Mouse (Mus musculus) c-Kit-positive CD71-positive TER-119-negative erythroid progenitor cells, embryonic 14.5 days (primary cell): ENCODE measurements around the gene Cdk5.
"Not testable (repeated sequence)": the region's sequence is repeated elsewhere in the genome, so short reads cannot be mapped to it uniquely, and the experiment has no call there.

Source experiments
- DNase-seq: peaks from one replicate; pipeline ENCODE4 v3.0.0-alpha.2; 2013; ENCODE audit warnings: low read depth

Cdk5 gene

DNA sequence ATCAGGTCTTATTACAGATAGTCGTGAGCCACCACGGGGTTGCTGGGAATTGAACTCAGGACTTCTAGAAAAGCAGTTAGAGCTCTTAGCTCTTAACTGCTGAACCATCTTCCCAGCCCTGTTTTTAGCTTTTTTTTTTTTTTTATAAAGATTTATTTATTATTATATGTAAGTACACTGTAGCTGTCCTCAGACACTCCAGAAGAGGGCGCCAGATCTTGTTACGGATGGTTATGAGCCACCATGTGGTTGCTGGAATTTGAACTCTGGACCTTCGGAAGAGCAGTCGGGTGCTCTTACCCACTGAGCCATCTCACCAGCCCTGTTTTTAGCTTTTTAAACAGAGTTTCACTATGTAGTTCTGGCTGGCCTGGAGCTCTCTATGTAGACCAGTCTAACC lies 27.1 kb downstream of the Cdk5 start:
- not testable (repeated sequence) for DNase-seq

DNA sequence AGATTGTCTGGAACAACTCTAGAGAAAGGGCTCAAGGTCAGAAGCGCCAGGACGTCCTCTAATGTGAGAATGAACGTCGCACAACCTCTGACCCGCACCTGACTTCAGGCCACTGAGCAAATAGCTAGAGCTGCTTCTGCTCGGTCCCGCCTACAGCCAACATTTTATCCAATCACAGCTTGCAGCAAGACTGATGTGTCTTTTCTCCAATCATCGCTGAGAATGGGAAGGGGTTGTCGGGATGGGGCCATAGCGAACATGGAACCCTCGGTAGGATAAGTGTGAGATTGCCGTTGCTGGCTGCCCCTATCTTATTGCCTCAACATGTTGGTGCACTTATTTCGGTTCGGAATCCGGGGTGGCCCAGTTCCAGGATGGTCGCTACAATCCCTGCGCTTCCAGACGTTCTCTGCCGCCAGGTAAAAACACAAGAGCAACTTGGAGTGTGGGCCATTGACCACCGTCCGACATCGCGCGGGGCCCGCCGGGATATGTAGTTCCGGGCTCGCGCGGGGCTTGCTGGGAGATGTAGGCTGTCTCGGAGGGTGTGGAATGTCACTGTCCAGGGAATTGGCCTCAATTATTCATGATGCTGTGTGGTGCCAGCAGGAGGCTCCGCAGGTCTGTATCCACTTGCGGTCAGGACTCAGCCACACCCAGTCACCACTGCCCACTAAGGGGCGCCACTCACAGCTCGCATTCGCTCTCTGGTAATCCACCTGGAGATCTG lies 29.0 kb downstream of the Cdk5 start:
- DNase-seq, result peak; percentile 95

DNA sequence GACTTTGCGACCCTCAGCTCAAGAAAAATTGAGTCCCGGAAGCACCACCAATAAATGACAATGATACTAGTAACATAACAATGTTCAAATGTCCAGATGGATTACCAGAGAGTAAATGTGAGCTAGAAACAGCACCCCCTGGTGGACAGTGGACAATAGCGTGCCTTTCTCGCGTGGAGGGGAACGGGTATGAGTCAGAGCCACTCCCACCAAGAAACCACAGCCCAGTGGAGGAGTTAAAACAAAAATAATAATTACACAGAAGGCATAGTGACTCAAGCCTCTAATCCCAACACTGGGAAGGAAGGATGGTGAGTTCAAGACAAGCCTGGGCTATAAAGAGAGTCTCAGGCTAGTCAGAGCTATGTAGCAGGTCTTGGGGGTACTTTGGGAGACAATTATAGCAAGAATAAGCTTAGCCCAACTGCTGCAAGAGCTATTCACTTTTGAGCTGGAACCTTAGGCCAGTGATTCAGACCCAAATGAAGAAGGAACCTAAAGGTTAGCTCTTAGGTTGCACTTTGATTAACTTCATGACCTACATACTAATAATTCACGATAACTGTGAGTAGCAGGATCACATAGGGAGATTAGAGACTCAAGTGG lies 29.8 kb downstream of the Cdk5 start, which contains the start of gene Abcb8:
Gene Abcb8, plus strand, starts transcription at position 272 of the 606 bp plus-strand sequence.
- peak; percentile 85 for DNase-seq

DNA sequence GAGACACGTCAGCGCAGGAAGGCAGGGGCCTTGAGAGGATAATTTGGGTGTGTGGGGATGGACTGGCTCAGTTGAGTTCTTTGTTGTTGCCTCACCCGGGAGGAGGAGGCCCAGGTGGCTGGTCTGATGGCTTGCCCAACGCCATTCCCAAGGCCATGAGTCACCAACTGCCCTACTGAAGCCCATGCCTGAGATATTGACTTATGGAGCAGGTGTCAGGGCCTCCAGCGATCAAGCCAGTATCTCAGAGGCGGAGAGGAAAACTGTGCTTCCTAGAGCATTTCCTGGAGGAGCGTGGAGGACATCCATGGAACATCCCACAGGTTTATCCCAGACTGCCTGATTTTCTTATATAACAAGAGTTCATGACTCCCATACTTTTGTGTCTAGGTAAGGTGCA lies 30.6 kb downstream of the Cdk5 start:
- DNase-seq, result no peak

DNA sequence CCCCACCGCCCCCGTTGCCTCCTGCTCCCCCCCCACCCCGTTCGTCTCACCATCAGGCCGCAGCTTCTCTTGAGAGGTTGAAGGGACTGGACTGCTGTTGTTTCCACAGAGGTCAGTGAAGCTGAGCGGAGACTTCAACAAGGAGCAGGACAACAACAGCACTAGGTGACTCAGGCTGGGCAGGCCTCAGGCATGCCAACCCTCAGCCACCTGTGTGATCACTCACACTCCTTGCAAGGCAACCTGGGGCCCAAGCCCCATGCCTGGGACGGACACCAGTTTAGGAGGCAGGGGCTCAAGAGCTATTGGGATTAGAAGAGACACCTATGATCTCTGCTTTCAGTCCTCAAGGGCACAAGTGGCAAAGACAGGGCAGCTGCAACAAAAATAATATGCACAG lies 31.5 kb downstream of the Cdk5 start, which contains the start of gene Atg9b:
Gene Atg9b, minus strand, starts transcription at position 280 of the 400 bp plus-strand sequence.
- no peak for DNase-seq

DNA sequence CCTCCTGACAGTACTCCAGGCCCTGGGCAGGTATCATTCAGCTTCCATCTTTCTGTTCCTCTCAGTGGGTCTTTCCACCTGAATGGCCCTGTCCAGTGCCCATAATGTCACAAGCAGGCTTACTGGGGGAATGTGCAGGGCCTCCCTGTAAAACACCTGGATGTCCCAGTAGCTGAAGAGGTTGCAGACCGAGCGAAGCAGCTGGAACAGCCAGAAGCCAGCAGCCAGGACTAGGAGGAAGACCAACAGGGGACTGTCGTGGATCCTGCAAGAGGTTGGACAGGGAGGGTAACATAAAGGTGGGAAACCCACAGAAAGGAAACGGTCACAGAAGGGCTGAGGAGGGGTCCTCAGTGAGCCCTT lies 33.7 kb downstream of the Cdk5 start:
- DNase-seq, result no peak

DNA sequence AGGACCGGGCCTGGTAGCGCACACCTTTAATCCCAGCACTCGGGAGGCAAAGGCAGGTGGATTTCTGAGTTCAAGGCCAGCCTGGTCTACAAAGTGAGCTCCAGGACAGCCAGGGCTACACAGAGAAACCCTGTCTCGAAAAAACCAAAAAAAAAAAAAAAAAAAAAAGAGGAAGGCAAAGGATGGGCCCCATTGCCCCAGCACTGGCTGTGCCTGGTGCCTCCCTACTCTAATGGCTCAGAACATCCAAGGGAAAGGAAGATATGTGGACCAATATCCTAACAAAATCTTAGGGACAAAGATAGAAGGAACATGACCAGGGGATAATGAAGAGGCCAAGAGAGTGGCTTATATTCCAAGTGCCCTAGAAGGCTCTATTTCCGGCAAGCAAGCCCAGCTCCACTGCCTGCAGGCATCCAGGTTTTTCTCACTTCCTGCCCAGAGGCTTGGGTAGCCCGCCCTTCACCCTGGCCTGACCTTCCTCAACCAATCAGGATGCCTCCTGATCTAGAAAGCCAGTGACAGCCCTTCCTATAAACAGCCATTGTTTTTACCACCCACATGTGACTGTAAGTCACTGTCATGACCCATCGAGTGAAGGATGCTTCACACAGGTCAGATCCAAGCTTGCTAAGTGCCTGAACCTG lies 34.2 kb downstream of the Cdk5 start:
- DNase-seq, result no peak

DNA sequence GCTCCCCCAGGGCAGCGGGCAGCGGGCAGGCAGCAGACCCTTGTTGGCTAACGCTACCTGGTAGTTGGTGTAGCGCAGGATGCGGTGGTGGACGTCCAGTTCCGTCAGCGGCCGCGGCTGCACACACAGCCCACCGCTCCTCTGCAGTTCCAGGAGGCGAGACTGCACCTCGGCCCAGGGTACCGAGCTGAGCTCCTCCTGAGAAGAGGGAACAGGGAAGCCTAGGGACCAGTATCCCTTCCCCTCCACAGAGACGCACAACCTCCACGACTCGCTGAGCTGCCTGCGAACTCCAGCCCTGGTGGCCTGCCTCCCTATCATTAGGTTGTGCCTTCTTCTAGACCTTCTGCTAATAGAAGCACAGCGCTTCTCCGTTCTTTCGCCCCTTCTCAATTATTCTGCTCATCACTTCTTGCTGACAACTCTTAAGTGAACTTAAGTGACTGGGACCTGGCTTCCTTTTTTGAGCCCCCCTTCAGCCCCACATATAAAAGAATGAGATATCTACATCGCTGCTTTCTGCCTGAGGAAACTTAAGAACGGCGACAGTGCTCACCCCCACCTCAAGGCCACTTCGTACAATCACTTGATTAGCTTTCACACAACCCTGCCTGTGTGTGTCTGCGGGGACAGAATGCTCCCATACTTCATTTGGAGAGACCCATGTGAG lies 34.9 kb downstream of the Cdk5 start:
- no peak for DNase-seq

DNA sequence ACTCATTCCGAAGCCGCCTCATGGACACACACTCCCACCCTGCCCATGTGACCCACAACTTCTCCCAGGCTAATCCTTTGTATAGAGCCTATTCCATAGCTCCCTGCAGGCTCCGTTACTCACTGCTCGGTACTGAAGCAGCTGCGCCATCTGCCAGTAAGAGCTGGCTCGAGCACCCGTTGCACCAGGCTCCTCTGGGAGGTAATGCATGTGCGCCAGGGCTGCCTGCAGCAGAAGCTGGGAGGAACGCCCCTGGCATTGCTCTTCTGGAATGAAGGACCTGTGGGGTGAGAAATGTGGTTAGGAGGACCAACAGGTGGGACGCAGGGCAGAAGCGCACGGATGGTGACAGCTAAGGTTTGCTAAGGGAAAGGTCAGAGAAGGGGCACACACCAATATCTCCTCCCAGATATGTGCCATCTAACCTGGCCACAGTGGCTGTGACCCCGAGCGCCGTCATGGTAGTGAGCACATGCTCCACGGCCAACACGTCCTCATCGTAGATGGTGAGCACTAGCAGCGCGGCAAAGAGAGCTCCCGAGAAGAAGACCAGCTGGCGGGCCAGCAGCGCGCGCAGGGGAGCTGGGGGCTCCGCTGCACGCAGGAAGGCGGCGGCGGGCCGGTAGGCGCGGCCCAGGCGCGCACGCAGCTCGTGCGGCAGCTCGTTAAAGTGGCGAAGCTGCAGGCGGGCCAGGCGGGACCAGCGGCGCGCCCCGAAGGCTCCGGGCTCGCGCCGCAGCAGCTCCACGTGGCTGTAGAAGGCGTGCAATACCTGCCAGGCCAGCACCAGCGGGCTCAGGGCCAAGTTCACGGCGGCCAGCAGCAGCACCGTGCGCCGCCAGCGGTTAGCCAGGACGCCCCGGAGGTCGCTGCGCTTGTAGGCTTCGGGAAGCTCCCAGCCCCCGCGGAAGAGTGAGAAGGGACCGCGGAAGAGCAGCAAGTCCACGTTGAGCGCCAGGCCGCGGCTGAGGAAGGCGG lies 35.8 kb downstream of the Cdk5 start:
- no peak for DNase-seq

DNA sequence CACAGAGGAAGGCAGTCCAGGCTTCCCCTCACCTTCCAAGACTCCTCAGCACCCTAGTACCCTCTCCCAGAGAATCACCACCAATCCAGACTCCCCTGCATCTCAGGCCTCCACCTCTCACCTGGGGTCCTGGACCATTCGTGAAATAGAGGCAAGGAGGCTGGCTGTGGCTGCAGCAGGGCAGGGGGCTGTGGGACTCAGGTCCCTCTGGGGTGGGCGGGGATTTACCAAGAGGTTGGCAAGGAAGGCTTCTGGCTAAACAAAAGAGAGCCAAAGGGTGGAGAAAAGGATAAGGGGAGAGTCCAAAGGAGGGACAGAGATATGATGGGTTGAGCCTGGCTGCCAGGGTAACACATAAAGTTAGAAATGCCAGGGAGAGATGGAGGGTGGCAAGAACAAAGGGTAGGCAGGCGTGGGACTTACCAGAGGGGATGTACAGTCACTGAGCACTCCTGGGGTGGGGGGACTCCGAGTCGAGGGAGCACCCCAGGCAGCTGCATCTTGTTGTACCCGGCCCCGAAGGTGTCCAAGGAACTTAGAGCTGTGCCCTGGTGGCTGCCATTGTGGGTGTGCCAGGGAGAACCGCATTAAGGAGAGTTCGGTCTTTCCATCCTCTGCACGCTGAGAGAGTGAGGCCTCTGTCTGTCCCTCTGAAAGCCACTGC lies 37.3 kb downstream of the Cdk5 start:
- DNase-seq, result no peak

DNA sequence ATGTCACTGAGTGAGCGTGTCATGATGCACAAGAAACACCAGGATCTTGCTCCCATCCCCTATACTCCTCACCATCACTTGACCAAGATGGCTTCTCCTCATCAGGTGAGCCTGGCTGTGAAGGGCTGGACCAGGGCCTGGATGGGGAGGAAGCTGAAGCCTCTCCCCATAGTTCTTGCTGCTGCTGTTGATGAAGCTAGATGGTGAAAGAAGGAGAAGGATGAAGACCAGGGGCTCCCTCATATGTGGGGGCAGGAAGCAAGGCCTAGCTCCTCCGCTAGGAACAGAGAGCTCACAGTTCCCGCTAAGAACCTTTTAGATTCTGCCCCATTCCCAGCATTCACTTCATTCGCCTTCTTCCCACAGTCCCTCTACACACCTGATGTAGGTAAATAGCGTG lies 38.0 kb downstream of the Cdk5 start:
- no peak for DNase-seq

DNA sequence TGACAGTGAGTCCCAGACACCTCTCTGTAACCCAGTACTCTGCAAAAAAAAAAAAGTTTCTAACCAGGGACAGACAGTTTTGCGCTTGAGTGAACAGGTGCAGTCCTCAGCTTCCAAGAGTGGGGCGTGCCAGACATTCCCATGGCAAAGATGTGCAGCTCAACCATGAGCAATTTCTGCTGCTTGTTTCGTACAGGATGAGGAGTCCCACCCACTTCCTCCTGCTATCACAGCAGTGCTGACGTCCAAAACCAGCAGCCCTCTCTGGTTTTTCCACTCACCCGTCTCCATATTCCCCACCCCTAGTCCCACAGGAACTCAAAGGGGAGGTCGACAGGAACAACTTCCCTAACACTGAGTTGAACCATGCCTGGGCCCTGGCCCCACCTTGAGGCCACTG lies 38.9 kb downstream of the Cdk5 start:
- DNase-seq, result no peak

DNA sequence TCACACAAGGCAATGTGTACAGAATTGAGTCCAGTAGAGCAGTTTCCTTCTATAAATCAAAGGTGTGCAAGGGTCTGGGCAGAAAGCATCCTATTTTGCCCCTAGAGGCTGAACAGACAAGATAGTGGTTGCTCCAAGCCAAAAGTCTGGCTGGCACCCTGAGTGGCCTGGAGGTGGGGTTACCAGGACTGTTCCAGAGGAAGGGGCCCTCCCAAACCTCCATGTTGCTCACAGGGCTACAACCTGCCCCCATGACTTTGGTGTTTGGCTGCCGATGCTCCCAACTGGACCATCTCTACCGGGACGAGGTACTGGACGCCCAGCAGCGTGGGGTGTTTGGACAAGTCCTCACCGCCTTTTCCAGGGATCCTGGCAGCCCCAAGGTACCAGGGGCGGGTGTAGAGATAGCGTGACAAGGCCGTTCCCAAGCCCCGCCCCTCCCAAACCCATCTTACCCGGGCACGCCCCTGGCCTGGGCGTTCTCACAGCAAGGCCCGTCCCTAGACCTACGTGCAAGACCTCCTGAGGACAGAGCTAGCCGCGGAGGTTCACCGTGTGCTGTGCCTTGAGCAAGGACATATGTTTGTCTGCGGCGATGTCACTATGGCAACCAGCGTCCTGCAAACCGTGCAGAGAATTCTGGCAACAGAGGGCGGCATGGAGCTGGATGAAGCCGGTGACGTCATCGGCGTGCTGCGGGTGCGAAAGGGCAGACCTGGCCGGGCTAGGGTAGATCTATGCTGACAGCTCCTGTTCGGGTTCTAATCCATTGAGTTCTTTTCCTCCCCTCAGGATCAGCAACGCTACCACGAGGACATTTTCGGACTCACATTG lies 40.1 kb downstream of the Cdk5 start:
- peak; percentile 90 for DNase-seq

DNA sequence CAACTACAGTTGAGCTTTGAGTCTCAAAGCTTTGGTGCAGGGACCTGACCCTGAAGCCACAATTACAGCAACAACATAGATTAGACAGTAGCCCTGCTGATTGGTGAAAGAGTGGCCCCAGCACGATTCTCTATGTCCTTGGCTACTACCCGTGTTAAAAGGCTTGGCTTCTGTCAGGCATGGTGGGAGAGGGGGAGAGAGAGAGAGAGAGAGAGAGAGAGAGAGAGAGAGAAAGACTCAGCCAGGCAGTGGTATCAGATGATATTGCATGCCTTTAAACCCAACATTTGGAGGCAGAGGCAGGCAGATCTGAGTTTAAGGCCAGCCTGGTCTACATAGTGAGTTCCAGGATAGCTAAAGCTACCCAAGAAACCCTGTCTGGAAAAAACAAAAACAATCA lies 41.3 kb downstream of the Cdk5 start:
- no peak for DNase-seq

DNA sequence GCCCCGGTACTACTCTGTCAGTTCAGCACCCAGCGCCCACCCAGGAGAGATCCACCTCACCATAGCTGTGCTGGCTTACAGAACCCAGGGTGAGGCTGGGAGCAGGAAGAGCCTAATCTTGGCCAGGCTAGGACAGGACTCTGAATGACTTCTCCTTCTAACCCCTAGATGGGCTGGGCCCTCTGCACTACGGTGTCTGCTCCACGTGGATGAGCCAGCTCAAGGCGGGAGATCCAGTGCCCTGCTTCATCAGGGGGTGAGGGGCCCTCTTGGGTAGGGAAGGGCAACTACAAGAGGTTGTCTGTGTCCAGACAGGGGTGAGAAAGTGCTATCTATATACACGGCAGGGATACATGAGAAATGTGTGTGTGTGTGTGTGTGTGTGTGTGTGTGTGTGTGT lies 41.8 kb downstream of the Cdk5 start:
- DNase-seq, result no peak

DNA sequence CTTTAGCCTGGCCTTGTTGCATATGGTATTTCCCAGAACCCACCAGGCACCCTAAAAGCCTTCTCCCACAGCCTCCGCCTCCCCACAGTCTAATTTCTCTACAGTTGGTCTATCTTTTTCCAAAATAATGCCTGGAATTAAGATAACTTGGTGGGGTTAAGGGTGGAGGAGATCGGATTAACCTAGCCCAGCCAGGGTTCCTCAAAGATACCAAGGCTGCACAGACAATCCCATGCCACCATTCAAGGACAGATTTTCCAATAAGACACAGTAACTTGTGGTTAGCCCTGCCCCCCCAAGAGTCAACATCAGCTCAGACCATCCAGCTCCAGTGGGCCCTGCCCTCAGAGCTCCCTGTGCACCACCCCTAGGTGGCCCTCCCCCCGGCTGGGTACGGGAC lies 42.8 kb downstream of the Cdk5 start:
- DNase-seq, result no peak

DNA sequence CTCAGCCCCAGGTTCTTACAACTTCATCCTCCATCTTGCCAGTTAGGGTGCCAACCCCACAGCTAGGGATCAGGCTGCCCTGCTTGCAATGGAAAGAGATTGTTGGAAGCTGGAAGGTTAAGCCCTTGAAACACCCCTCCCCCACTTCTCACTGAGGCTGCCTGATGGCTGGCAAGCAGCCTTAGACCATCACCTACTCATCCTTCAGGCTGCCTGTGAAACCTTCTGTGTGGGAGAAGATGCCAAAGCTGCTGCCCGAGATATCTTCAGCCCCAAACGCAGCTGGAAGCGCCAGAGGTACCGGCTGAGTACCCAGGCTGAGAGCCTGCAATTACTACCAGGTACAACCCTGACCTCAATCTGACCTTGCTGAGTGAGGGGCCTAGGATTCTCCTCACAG lies 43.8 kb downstream of the Cdk5 start:
- no peak for DNase-seq

DNA sequence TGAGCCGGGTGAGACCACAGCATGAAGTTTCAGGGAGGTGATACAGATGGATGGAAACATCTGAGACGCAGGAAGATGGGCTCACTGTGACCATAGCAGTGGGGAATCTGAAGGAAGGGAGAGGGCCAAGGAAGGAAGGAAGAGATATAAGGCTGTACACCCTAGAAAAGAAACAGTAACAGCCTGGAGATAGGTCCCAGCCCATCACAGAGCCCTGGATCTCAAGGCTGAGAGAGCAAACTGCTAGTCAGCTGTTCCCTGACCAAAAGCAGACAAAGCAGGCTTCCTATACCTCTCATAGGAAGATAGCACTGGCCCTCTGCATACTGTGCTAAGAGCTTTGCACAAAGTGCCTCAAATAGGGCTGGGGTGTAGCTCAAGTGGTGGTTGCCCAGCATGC lies 44.6 kb downstream of the Cdk5 start:
- no peak for DNase-seq

DNA sequence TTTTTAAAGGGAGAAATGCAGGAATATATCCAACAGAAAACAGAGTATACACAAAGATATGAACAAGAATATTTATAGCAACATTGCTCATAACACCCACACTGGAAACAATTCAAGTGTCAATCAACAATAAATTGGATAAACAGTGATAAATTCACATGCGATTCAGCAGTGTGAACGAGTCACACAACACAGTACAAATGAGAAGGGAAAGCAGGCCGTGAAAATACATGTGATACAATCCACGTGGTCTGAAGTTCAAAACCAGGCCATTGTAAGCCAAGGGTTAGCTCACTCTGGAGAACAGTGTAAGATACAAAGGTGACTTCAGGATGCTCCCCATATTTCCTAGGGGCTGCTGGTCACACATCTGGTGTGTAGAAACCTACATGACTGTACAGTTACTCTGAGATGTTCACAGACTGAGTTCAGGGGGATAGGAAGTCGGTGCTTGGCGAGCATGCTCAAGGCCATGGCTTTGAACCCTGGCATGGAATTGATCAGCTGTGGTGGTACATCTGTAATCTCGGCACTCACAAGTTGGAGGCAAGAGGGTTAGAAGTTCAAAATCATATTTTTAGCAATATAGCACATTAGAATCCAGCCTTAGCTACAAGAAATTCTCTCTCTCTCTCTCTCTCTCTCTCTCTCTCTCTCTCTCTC lies 48.5 kb downstream of the Cdk5 start:
- no peak for DNase-seq

DNA sequence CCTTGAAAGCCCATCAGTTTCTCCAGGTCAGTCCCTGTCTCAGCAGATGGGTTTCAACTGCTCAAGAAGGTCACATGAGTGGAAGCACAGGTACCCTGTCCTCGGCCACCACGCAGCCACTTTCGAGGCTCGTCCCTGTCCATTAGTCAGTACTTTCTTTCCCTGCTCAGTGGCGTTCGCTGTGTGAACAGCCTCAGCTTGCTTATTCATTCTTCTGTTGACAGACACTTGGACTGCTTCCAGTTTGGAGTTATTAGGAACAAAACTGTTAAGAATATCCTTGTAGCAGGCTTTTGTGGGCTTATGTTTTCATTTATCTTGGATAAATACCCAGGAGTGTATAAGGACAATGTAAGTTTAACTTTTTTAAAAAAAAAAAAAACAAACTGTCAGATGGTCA lies 49.1 kb downstream of the Cdk5 start:
- no peak for DNase-seq
